Mouse (Mus musculus) hindbrain, embryonic 13.5 days (tissue): ENCODE results near the gene Olfr1183. TPM values are rescaled to one million over a fixed set of nuclear protein-coding genes. Genes with fewer than 3 reads are reported as not detected.
"Not testable (repeated sequence)": the region's sequence is repeated elsewhere in the genome, so short reads cannot be mapped to it uniquely, and the experiment has no call there.

Experiments
- ATAC-seq: fragments of 200-750 bp; cut with Nextera tagmentation; 2 replicates; pipeline ENCODE4 v1.8.0; 2017; ENCODE audit warnings: moderate TSS enrichment; ENCODE audit not compliant: low FRiP score
- H3K27ac ChIP-seq: fragments of 300-500 bp; sonication (generic); 2 replicates; pipeline ENCODE4 v1.5.1; 2015; ENCODE audit warnings: inconsistent platforms, mild to moderate bottlenecking, moderate library complexity
- H3K27me3 ChIP-seq: fragments of 300-500 bp; sonication (generic); 2 replicates; pipeline ENCODE4 v1.6.1; 2015; ENCODE audit warnings: mild to moderate bottlenecking, inconsistent platforms
- H3K36me3 ChIP-seq: fragments of 300-500 bp; sonication (generic); 2 replicates; pipeline ENCODE4 v1.6.1; 2015; ENCODE audit warnings: mild to moderate bottlenecking, inconsistent platforms
- H3K4me1 ChIP-seq: fragments of 300-500 bp; sonication (generic); replicated peaks from 2 replicates; pipeline ENCODE4 v1.6.1; 2015; ENCODE audit warnings: inconsistent platforms
- H3K4me2 ChIP-seq: fragments of 300-500 bp; sonication (generic); 2 replicates; pipeline ENCODE4 v1.6.1; 2015; ENCODE audit warnings: inconsistent platforms, mild to moderate bottlenecking, moderate library complexity
- H3K4me3 ChIP-seq: fragments of 300-500 bp; sonication (generic); 2 replicates; pipeline ENCODE4 v1.5.1; 2015; ENCODE audit warnings: mild to moderate bottlenecking, inconsistent platforms
- H3K9ac ChIP-seq: fragments of 300-500 bp; sonication (generic); 2 replicates; pipeline ENCODE4 v1.6.1; 2015; ENCODE audit warnings: mild to moderate bottlenecking, inconsistent platforms
- H3K9me3 ChIP-seq: fragments of 300-500 bp; sonication (generic); 2 replicates; pipeline ENCODE4 v1.6.1; 2016; ENCODE audit warnings: inconsistent platforms
- WGBS: fragments of 180-500 bp; shearing (Covaris S2); methylation state at CpG from one replicate; pipeline ENCODE4 v1.1.7; 2015; 5-methylcytosine and 5-hydroxymethylcytosine counted together
- polyA plus RNA-seq: library from polyadenylated mRNA; unstranded; fragments of >200 nt; fragmentation: Nextera tagmentation; extraction: Ambion mirVana; gene quantifications from 2 replicates; pipeline ENCODE4 v1.2.1, GENCODE M21; 2015

The Olfr1183 gene
- not detected in 2 replicates for polyA plus RNA-seq

DNA sequence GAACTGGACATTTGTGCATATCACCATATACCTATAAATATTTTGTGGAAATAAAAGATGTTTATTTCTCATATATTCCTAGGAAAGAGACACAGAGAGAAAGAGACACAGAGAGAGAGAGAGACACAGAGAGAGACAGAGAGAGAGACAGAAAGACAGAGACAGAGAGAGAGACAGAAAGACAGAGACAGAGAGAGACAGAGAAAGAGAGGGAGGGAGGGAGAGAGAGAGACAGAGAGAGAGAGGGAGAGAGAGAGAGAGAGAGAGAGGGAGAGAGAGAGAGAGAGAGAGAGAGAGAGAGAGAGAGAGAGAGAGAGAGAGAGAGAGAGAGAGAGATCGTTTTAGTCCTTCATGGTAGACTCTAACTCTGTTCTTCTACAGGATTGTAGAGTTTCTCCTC lies at the start of gene Olfr1183:
Gene Olfr1183 (plus strand): TSS at position 301 of the 400 bp plus-strand sequence.
- ATAC-seq, H3K27me3 ChIP-seq, H3K4me2 ChIP-seq, H3K9me3 ChIP-seq, H3K9ac ChIP-seq, H3K27ac ChIP-seq, H3K36me3 ChIP-seq, H3K4me1 ChIP-seq, H3K4me3 ChIP-seq: not testable (repeated sequence)
- WGBS, result 90% methylated on average over 1 of the region's 1 CpGs

DNA sequence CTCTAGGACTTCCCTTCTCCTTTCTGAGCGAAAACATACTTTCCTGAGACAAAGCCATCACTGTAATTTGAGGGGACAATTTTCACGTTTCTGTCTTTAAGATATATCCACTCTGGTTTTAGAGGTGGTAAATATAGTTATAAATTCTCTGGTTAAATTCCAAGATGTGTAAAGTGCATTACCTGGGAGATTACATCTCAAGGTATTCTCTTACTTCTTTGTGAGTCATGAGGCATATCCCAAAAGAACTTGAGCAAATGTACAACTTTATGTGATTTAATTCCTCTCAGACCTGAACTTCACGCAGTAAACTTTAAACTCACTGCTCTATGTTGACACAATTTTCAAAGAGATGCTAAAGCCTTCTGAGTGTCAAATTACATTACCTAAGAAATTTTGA lies 48.3 kb upstream of the Olfr1183 start, which contains the start of gene Olfr1179:
Gene Olfr1179 (minus strand): TSS at position 101 of the 400 bp plus-strand sequence.
- Histone ChIP-seq H3K27me3 (no peaks in the 10 kb centered on the region), H3K4me2 (no peak within 1 kb of the TSS), H3K4me1 (no peaks in the 10 kb centered on the region), H3K9ac (no peak within 1 kb of the TSS), H3K27ac (no peak within 1 kb of the TSS), H3K9me3 (no peaks in the 10 kb centered on the region), H3K4me3 (no peak within 1 kb of the TSS), H3K36me3 (no peaks in the 10 kb centered on the region)
- WGBS, result 93% methylated on average over 3 of the region's 3 CpGs
- no peak for ATAC-seq

DNA sequence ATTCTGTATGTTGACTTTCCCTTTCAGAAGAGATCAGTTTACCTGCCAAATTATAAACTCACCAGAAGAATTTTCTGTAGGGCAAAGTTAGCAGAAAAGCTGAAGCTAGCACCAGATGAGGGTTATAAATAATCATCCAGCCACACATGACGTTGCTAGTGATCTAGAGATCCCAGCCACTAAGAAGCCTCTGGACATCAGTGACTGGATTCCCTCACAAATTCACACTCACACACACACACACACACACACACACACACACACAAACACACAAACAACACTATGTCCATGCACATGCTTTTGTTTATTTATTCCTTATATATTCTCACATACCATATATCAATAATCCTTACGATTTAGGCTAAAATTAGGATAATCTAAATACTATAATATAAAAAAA lies 35.6 kb upstream of the Olfr1183 start, which contains the start of gene Olfr1180:
Gene Olfr1180 (minus strand): TSS at position 101 of the 400 bp plus-strand sequence.
- Histone ChIP-seq H3K9ac (no peak within 1 kb of the TSS), H3K36me3 (no peaks in the 10 kb centered on the region), H3K4me3 (no peak within 1 kb of the TSS), H3K9me3 (no peaks in the 10 kb centered on the region), H3K27me3 (no peaks in the 10 kb centered on the region), H3K27ac (no peak within 1 kb of the TSS), H3K4me1 (no peaks in the 10 kb centered on the region), H3K4me2 (no peak within 1 kb of the TSS)
- 88% methylated on average over 2 of the region's 2 CpGs for WGBS
- ATAC-seq, result no peak

DNA sequence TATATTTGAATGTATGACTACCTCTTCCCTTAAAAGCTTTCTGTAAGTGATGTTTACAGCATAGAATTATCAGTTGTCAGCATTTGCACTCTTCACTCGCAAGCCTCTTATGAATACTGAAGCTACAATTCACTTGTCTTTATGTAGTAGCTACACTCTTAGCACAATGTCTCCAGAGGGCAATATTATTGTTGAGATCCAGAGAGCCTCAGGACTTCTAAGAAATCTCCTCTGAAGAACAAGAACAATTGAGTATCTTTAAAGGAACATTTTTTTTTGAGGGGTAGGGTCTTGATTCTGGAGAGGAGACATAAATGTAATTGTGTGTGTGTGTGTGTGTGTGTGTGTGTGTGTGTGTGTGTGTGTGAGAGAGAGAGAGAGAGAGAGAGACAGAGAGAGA lies 28.6 kb upstream of the Olfr1183 start, which contains the start of gene Olfr1181:
Gene Olfr1181 (minus strand): TSS at position 101 of the 400 bp plus-strand sequence.
- Histone ChIP-seq H3K27ac (no peak within 1 kb of the TSS), H3K36me3 (no peaks in the 10 kb centered on the region), H3K27me3 (no peaks in the 10 kb centered on the region), H3K4me3 (no peak within 1 kb of the TSS), H3K9me3 (no peaks in the 10 kb centered on the region), H3K4me2 (no peak within 1 kb of the TSS), H3K4me1 (no peaks in the 10 kb centered on the region), H3K9ac (no peak within 1 kb of the TSS)
- no peak for ATAC-seq
- 89% methylated on average over 1 of the region's 1 CpGs for WGBS

DNA sequence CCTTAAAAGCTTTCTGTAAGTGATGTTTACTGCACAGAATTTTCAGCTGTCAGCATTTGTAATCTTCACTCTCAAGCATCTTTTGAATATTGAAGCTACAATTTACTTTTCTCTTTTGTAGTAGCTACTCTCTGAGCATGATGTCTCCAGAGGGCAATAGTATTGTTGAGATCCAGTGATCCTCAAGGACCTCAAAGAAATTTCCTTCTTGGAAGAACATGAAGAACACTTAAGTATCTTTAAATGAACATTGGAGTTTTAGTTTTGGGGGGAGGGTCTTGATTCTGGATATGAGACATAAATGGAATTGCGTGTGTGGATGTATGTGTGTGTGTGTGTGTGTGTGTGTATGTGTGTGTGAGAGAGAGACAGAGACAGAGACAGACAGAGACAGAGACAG lies 5.6 kb upstream of the Olfr1183 start, which contains the start of gene Gm13757:
Gene Gm13757 (minus strand): TSS at position 101 of the 400 bp plus-strand sequence.
- Histone ChIP-seq H3K9me3 (no peaks in the 10 kb centered on the region), H3K27ac (no peak within 1 kb of the TSS), H3K9ac (no peak within 1 kb of the TSS), H3K36me3 (no peaks in the 10 kb centered on the region), H3K4me1 (no peaks in the 10 kb centered on the region), H3K27me3 (no peaks in the 10 kb centered on the region), H3K4me2 (no peak within 1 kb of the TSS), H3K4me3 (no peak within 1 kb of the TSS)
- WGBS, result 95% methylated on average over 1 of the region's 1 CpGs
- ATAC-seq, result no peak

DNA sequence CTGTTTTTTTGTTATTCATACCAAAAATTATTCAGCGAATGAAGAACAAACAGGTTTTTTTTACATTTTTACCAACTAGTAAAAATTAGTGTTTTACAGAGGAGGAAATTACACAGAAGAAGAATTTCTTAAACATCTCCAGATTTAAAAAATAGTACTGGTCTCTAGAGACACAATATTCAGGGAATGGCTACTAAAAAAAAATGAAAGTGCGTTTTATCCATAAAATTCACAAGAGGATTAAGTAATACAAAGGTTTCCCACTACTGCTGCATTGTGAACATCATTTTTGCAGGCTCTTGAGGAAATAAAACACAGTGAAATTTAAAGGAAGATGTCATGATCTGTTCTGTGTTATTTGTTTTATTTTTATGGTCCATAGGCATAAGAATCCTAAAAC lies 28.6 kb downstream of the Olfr1183 start, which contains the start of gene Olfr1184:
Gene Olfr1184 (plus strand): TSS at position 301 of the 400 bp plus-strand sequence.
- no peaks in the 10 kb centered on the region for H3K9me3 ChIP-seq
- 90% methylated on average over 2 of the region's 2 CpGs for WGBS
- ATAC-seq, result no peak

DNA sequence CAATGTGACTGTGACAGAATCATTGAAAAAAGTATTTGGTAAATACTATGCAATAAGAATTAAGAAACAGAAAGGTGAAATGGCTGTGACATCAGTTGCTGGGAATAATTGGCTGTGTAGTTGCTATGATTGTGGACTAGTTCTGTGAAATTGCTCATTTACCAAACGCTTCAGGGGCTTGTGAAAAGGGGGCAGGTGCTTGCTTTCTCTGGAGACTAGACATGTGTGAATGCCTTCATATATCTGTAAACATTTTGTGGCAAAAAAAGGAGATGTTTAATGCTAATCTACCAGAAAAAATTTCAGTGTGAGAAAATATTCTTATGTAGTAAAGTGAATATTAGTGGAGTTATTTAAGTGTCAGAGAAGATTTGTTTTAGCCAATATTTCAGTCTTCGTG lies 38.4 kb downstream of the Olfr1183 start, which contains the start of gene Olfr1185-ps1:
Gene Olfr1185-ps1 (plus strand): TSS at position 301 of the 400 bp plus-strand sequence.
- no peak within 1 kb of the TSS for H3K9ac ChIP-seq
- no peaks in the 10 kb centered on the region for H3K27me3 ChIP-seq
- H3K27ac ChIP-seq, result no peak within 1 kb of the TSS
- H3K36me3 ChIP-seq, result no peaks in the 10 kb centered on the region
- WGBS, result 72% methylated on average over 2 of the region's 2 CpGs
- H3K4me1 ChIP-seq, result no peaks in the 10 kb centered on the region
- ATAC-seq, result no peak
- H3K4me2 ChIP-seq, result no peak within 1 kb of the TSS
- H3K9me3 ChIP-seq, result no peaks in the 10 kb centered on the region
- no peak within 1 kb of the TSS for H3K4me3 ChIP-seq

More for the DNA sequence above, 28.6 kb downstream of the Olfr1183 start, which contains the start of gene Olfr1184:
- Histone ChIP-seq H3K4me3 (no peak within 1 kb of the TSS), H3K36me3 (no peaks in the 10 kb centered on the region), H3K4me2 (no peak within 1 kb of the TSS), H3K4me1 (no peaks in the 10 kb centered on the region), H3K9ac (no peak within 1 kb of the TSS), H3K27me3 (no peaks in the 10 kb centered on the region), H3K27ac (no peak within 1 kb of the TSS)

DNA sequence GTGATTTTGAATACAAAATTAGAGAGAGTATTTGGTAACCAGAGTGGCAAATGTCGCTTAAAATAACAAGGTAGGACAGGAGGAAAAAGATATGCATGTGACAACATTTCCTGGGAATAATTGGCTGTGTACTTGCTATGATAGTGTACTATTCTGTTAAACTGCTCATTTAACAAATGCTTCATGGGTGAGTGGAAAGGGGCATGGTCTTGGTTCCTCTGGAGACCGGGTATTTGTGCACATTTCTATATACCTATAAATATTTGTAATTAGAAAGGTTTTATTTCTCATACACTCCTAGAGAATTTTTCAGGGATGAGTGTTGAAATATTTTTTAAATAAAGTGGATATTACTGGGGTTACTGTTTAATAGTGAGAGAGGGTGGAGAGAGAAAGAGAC lies 63.6 kb downstream of the Olfr1183 start, which contains the start of gene Olfr1186:
Gene Olfr1186 (plus strand): TSS at position 301 of the 400 bp plus-strand sequence.
- no peaks in the 10 kb centered on the region for H3K27me3 ChIP-seq
- no peak within 1 kb of the TSS for H3K4me3 ChIP-seq
- 88% methylated on average over 2 of the region's 2 CpGs for WGBS
- H3K9me3 ChIP-seq, result no peaks in the 10 kb centered on the region
- H3K4me1 ChIP-seq, result no peaks in the 10 kb centered on the region
- H3K36me3 ChIP-seq, result no peaks in the 10 kb centered on the region
- no peak within 1 kb of the TSS for H3K9ac ChIP-seq
- ATAC-seq, result no peak
- H3K27ac ChIP-seq, result no peak within 1 kb of the TSS
- no peak within 1 kb of the TSS for H3K4me2 ChIP-seq

Other genes starting within 250 kb of the Olfr1183 start
- not detected in 2 replicates for gene Olfr1170, start 226.5 kb upstream of the Olfr1183 start, polyA plus RNA-seq
- not detected in 2 replicates for gene Olfr1173, start 175.0 kb upstream of the Olfr1183 start, polyA plus RNA-seq
- not detected in 2 replicates for gene Olfr1174-ps, start 139.7 kb upstream of the Olfr1183 start, polyA plus RNA-seq
- not detected in 2 replicates for gene Olfr1175-ps, start 127.7 kb upstream of the Olfr1183 start, polyA plus RNA-seq
- not detected in 2 replicates for gene Olfr1176, start 118.1 kb upstream of the Olfr1183 start, polyA plus RNA-seq
- not detected in 2 replicates for gene Olfr1177-ps, start 108.4 kb upstream of the Olfr1183 start, polyA plus RNA-seq
- gene Olfr1178, start 67.8 kb upstream of the Olfr1183 start, polyA plus RNA-seq, result not detected in 2 replicates
- gene Olfr1179, start 48.4 kb upstream of the Olfr1183 start, polyA plus RNA-seq, result not detected in 2 replicates
- not detected in 2 replicates for gene Olfr1180, start 35.7 kb upstream of the Olfr1183 start, polyA plus RNA-seq
- not detected in 2 replicates for gene Olfr1181, start 28.7 kb upstream of the Olfr1183 start, polyA plus RNA-seq
- gene Gm13757, start 5.7 kb upstream of the Olfr1183 start, polyA plus RNA-seq, result not detected in 2 replicates
- gene Olfr1184, start 28.7 kb downstream of the Olfr1183 start, polyA plus RNA-seq, result not detected in 2 replicates
- gene Olfr1185-ps1, start 38.5 kb downstream of the Olfr1183 start, polyA plus RNA-seq, result not detected in 2 replicates
- not detected in 2 replicates for gene Olfr1186, start 63.7 kb downstream of the Olfr1183 start, polyA plus RNA-seq
- not detected in 2 replicates for gene Olfr1188, start 102.1 kb downstream of the Olfr1183 start, polyA plus RNA-seq
- gene Olfr1189, start 131.6 kb downstream of the Olfr1183 start, polyA plus RNA-seq, result not detected in 2 replicates
- not detected in 2 replicates for gene Olfr1191-ps1, start 185.7 kb downstream of the Olfr1183 start, polyA plus RNA-seq
- gene Olfr1192-ps1, start 193.6 kb downstream of the Olfr1183 start, polyA plus RNA-seq, result not detected in 2 replicates
- gene Olfr1193, start 220.8 kb downstream of the Olfr1183 start, polyA plus RNA-seq, result not detected in 2 replicates
- gene Olfr1195, start 234.3 kb downstream of the Olfr1183 start, polyA plus RNA-seq, result not detected in 2 replicates
- gene Olfr1196, start 249.7 kb downstream of the Olfr1183 start, polyA plus RNA-seq, result not detected in 2 replicates